In genomic region chr11:117283889-117284450, GRCm38 (mm10) we compare ENCODE assay signal across 10 mouse cellular contexts.
DNase-seq lines count a peak whose midpoint lies in the region; ATAC-seq lines count a peak whose summit lies in the region.
"Had no signal": no experiment of that assay in that cellular context is flagged by ENCODE, and none has a peak within 500 bp of the region (broad histone marks: within the 10 kb centered on the region; RNA-seq: fewer than 3 reads in every experiment).

No protein-coding gene starts in this region.

- no peak overlapping the region for H3K4me2 ChIP-seq in forebrain, embryonic 12.5 days
- no peak overlapping the region for H3K4me2 ChIP-seq in forebrain, embryonic 16.5 days (ENCODE audit: low read length)
- no peak overlapping the region for H3K4me2 ChIP-seq in liver, embryonic 11.5 days
- H3K4me2 ChIP-seq in liver, embryonic 12.5 days, result no peak overlapping the region
- no peak overlapping the region for H3K4me2 ChIP-seq in hindbrain, embryonic 12.5 days (replicated peaks)
- no peak overlapping the region for H3K4me2 ChIP-seq in neural tube, embryonic 12.5 days (replicated peaks)

- H3K9ac ChIP-seq in forebrain, embryonic 12.5 days, result no peak overlapping the region
- no peak overlapping the region for H3K9ac ChIP-seq in forebrain, embryonic 16.5 days (replicated peaks; ENCODE audit: low read depth, low read length)
- no peak overlapping the region for H3K9ac ChIP-seq in liver, embryonic 11.5 days (ENCODE audit: low read depth, low read length)
- no peak overlapping the region for H3K9ac ChIP-seq in liver, embryonic 12.5 days
- H3K9ac ChIP-seq in hindbrain, embryonic 12.5 days, result no peak overlapping the region
- no peak overlapping the region for H3K9ac ChIP-seq in neural tube, embryonic 12.5 days

- no peak for DNase-seq in liver, embryonic 11.5 days (ENCODE audit: low spot score)
- DNase-seq in c-Kit-positive CD71-positive TER-119-positive erythroid progenitor cells, embryonic 14.5 days (ENCODE audit: low spot score), result no peak
- DNase-seq in right cerebral cortex, postnatal 36 days (ENCODE audit: low spot score in 2 of 2), result no peak

- no peak overlapping the region for H3K4me3 ChIP-seq in forebrain, embryonic 12.5 days (replicated peaks)
- H3K4me3 ChIP-seq in forebrain, embryonic 16.5 days (replicated peaks; ENCODE audit: low read length), result no peak overlapping the region
- no peak overlapping the region for H3K4me3 ChIP-seq in liver, embryonic 11.5 days (ENCODE audit: low read depth, low read length)
- no peak overlapping the region for H3K4me3 ChIP-seq in liver, embryonic 12.5 days
- H3K4me3 ChIP-seq in hindbrain, embryonic 12.5 days, result no peak overlapping the region
- H3K4me3 ChIP-seq in neural tube, embryonic 12.5 days, result no peak overlapping the region

- no peaks in the 10 kb centered on the region for H3K27me3 ChIP-seq in forebrain, embryonic 12.5 days
- H3K27me3 ChIP-seq in forebrain, embryonic 16.5 days (replicated peaks; ENCODE audit: control insufficient read depth, insufficient read depth, low read length), result no peaks in the 10 kb centered on the region
- H3K27me3 ChIP-seq in liver, embryonic 11.5 days (replicated peaks; ENCODE audit: control insufficient read depth, insufficient read depth, low read length), result no peaks in the 10 kb centered on the region
- no peaks in the 10 kb centered on the region for H3K27me3 ChIP-seq in liver, embryonic 12.5 days (replicated peaks)
- no peaks in the 10 kb centered on the region for H3K27me3 ChIP-seq in hindbrain, embryonic 12.5 days
- no peaks in the 10 kb centered on the region for H3K27me3 ChIP-seq in neural tube, embryonic 12.5 days (replicated peaks)

- no peaks in the 10 kb centered on the region for H3K36me3 ChIP-seq in forebrain, embryonic 12.5 days (replicated peaks)
- no peaks in the 10 kb centered on the region for H3K36me3 ChIP-seq in forebrain, embryonic 16.5 days (ENCODE audit: control insufficient read depth, insufficient read depth)
- H3K36me3 ChIP-seq in liver, embryonic 11.5 days (ENCODE audit: control insufficient read depth, insufficient read depth, low read length), result no peaks in the 10 kb centered on the region
- H3K36me3 ChIP-seq in liver, embryonic 12.5 days, result 0 out of 2 replicates have a peak, but pooled peaks cover 4% of the 10 kb centered on the region
- no peaks in the 10 kb centered on the region for H3K36me3 ChIP-seq in hindbrain, embryonic 12.5 days
- no peaks in the 10 kb centered on the region for H3K36me3 ChIP-seq in neural tube, embryonic 12.5 days

- peaks cover 60% of the 10 kb centered on the region for H3K4me1 ChIP-seq in forebrain, embryonic 12.5 days
- peaks cover 5% of the 10 kb centered on the region for H3K4me1 ChIP-seq in forebrain, embryonic 16.5 days (replicated peaks; ENCODE audit: control insufficient read depth, insufficient read depth, low read length)
- peaks cover 49% of the 10 kb centered on the region for H3K4me1 ChIP-seq in liver, embryonic 11.5 days (replicated peaks; ENCODE audit: control insufficient read depth, insufficient read depth, low read length)
- H3K4me1 ChIP-seq in liver, embryonic 12.5 days, result peaks cover 60% of the 10 kb centered on the region
- H3K4me1 ChIP-seq in hindbrain, embryonic 12.5 days, result peaks cover 76% of the 10 kb centered on the region
- peaks cover 63% of the 10 kb centered on the region for H3K4me1 ChIP-seq in neural tube, embryonic 12.5 days

- WGBS in forebrain, embryonic 12.5 days, result 67% methylated on average over 6 of the region's 6 CpGs
- WGBS in forebrain, embryonic 16.5 days, result 81% methylated on average over 6 of the region's 6 CpGs
- WGBS in liver, embryonic 11.5 days, result 68% methylated on average over 6 of the region's 6 CpGs
- 63% methylated on average over 6 of the region's 6 CpGs for WGBS in liver, embryonic 12.5 days (ENCODE audit: insufficient replicate concordance)
- 61% methylated on average over 6 of the region's 6 CpGs for WGBS in hindbrain, embryonic 12.5 days
- 63% methylated on average over 6 of the region's 6 CpGs for WGBS in neural tube, embryonic 12.5 days

- no peaks in the 10 kb centered on the region for H3K9me3 ChIP-seq in forebrain, embryonic 12.5 days
- H3K9me3 ChIP-seq in forebrain, embryonic 16.5 days (ENCODE audit: control insufficient read depth, low read length), result no peaks in the 10 kb centered on the region
- H3K9me3 ChIP-seq in liver, embryonic 11.5 days (ENCODE audit: control insufficient read depth, low read length), result no peaks in the 10 kb centered on the region
- no peaks in the 10 kb centered on the region for H3K9me3 ChIP-seq in liver, embryonic 12.5 days (replicated peaks)
- H3K9me3 ChIP-seq in hindbrain, embryonic 12.5 days (replicated peaks), result no peaks in the 10 kb centered on the region
- no peaks in the 10 kb centered on the region for H3K9me3 ChIP-seq in neural tube, embryonic 12.5 days

- no peak for ATAC-seq in forebrain, embryonic 12.5 days (ENCODE audit: low FRiP score)
- ATAC-seq in forebrain, embryonic 16.5 days, result no peak
- no peak for ATAC-seq in liver, embryonic 11.5 days (replicated peaks; ENCODE audit: low FRiP score)
- no peak for ATAC-seq in liver, embryonic 12.5 days
- no peak for ATAC-seq in hindbrain, embryonic 12.5 days (ENCODE audit: low FRiP score)
- no peak for ATAC-seq in neural tube, embryonic 12.5 days (ENCODE audit: low FRiP score, low read depth)
- ATAC-seq: forebrain, embryonic 14.5 days; midbrain, embryonic 16.5 days had no signal

- H3K27ac ChIP-seq in forebrain, embryonic 12.5 days, result peak overlapping the region; percentile 79
- H3K27ac ChIP-seq in forebrain, embryonic 16.5 days (ENCODE audit: low read length), result no peak overlapping the region
- 0 out of 2 replicates have a peak overlapping the region, but pooled peaks have one; percentile 19 for H3K27ac ChIP-seq in liver, embryonic 11.5 days (ENCODE audit: low read depth, low read length)
- H3K27ac ChIP-seq in liver, embryonic 12.5 days, result no peak overlapping the region
- peak overlapping the region; percentile 83 for H3K27ac ChIP-seq in hindbrain, embryonic 12.5 days
- H3K27ac ChIP-seq in neural tube, embryonic 12.5 days, result 0 out of 2 replicates have a peak overlapping the region, but pooled peaks have one; percentile 9

Comparison
In these comparisons a context has a peak if more than half of its experiments do, and no peak if none do; other contexts are left out.
1. H3K27ac ChIP-seq: peak in forebrain, embryonic 12.5 days (single experiment), liver, embryonic 11.5 days (single experiment), hindbrain, embryonic 12.5 days (single experiment) and neural tube, embryonic 12.5 days (single experiment); none in forebrain, embryonic 16.5 days (single experiment) and liver, embryonic 12.5 days (single experiment).